Mouse (Mus musculus) E14TG2a.4 (cell line): ENCODE data around the gene Igsf21.

ENCODE experiments used
- H3K27me3 ChIP-seq: 2 replicates; pipeline ENCODE4 v1.6.1; 2014; ENCODE audit warnings: low read length, control low read depth; ENCODE audit not compliant: insufficient read depth
- H3K36me3 ChIP-seq: 2 replicates; pipeline ENCODE4 v1.6.1; 2014; ENCODE audit warnings: low read length, control low read depth; ENCODE audit not compliant: insufficient read depth
- H3K4me1 ChIP-seq: replicated peaks from 2 replicates; pipeline ENCODE4 v1.6.1; 2014; ENCODE audit warnings: low read depth, low read length, control low read depth
- H3K4me3 ChIP-seq: replicated peaks from 2 replicates; pipeline ENCODE4 v1.5.1; 2014; ENCODE audit warnings: mild to moderate bottlenecking, low read length
- H3K9me3 ChIP-seq: 2 replicates; pipeline ENCODE4 v1.6.1; 2014; ENCODE audit warnings: low read length, control low read depth
- CTCF ChIP-seq: conservative IDR thresholded peaks from 2 replicates; pipeline ENCODE4 v1.5.1; 2014; ENCODE audit warnings: low read length
- NANOG ChIP-seq: IDR thresholded peaks from 2 replicates; pipeline ENCODE4 v1.6.1; 2014; ENCODE audit warnings: borderline replicate concordance, low read length, mixed read lengths
- POU5F1 ChIP-seq: IDR thresholded peaks from 2 replicates; pipeline ENCODE4 v1.6.1; 2014; ENCODE audit warnings: low read length, borderline replicate concordance

Gene Igsf21

GRCm38 (mm10) chr4:140153711-140154114 is 92.9 kb downstream of the Igsf21 start:
- H3K27me3 ChIP-seq: no peaks in the 10 kb centered on the region
- H3K4me1 ChIP-seq: peaks cover 31% of the 10 kb centered on the region
- H3K36me3 ChIP-seq: peaks cover 16% of the 10 kb centered on the region
- no peak overlapping the region for H3K4me3 ChIP-seq
- TF ChIP-seq NANOG (no peak), POU5F1 (no peak), CTCF (no peak)
- no peaks in the 10 kb centered on the region for H3K9me3 ChIP-seq

- peaks cover 37% of the 10 kb centered on the region for H3K4me1 ChIP-seq
- no peaks in the 10 kb centered on the region for H3K27me3 ChIP-seq
- TF ChIP-seq NANOG (no peak), POU5F1 (no peak), CTCF (peak; percentile 99)
- H3K9me3 ChIP-seq: no peaks in the 10 kb centered on the region
- H3K4me3 ChIP-seq: no peak overlapping the region
- peaks cover 16% of the 10 kb centered on the region for H3K36me3 ChIP-seq
Measured at GRCm38 (mm10) chr4:140153101-140153500, 93.5 kb downstream of the Igsf21 start.

DNA sequence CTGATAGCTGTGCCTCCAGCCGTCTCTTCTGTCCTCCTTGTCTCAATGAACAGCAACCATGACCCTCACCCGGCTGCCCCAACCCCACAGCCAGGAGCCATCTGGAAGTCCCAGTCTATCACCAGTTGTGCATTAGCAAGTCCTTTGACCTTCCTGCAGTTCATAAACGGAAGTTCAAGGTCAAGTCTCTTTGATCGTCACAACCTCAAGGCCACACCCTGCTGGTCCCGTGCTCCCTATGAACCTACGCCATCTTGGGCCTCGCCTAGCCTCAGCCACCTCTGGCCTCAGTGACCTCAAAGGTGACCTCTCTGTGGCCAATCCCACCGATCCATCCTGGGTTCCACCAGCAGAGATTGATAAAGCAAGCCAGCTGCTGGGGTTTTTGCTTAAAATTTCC is 96.9 kb downstream of the Igsf21 start:
- H3K27me3 ChIP-seq: 0 out of 2 replicates have a peak, but pooled peaks cover 5% of the 10 kb centered on the region
- peaks cover 57% of the 10 kb centered on the region for H3K4me1 ChIP-seq
- H3K36me3 ChIP-seq: no peaks in the 10 kb centered on the region
- H3K9me3 ChIP-seq: no peaks in the 10 kb centered on the region
- H3K4me3 ChIP-seq: no peak overlapping the region
- no peak for TF ChIP-seq POU5F1
- no peak for TF ChIP-seq CTCF
- TF ChIP-seq NANOG: no peak

DNA sequence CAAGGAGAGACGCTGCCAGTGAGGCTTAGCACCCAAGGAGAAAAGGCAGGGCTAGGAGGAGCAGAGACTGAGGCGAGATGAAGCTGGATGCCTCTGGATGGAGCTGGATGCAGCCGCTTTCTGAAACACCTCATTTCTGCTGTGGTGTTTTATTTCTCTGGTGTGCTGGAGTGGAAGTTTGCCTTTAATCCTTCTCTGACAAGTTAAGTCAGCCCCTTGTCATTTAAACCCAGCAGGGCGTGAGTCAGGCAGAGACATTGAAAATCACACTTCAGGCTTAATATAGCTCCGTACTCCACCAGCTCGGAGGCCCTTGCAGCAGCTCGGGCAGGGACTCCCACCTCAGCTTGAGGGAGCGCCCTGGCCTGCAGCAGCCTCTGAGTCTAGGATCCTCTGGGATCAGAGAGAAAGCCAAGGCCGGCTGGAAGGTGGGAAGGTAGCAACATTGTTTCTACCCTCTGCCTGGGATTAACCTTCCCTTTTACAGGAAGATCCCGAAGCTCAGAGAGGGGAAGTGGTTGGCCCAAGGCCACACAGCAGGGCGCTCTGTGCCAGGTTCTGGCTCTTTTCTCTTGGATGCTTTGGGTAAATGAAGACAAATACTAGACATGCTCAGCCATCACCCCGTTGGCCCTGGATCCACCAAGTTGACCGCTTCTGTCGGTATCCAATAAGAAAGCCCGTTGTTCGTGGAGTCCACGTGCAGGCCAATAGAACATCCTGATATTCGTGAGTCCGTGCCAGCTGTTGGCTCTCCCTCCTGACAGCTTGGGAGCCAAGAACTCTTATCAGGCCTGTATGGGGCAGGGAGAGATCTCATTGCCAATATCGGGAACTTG is 98.5 kb downstream of the Igsf21 start:
- H3K27me3 ChIP-seq: 0 out of 2 replicates have a peak, but pooled peaks cover 5% of the 10 kb centered on the region
- H3K4me3 ChIP-seq: 0 out of 2 replicates have a peak overlapping the region, but pooled peaks have one; percentile 2
- peaks cover 3% of the 10 kb centered on the region for H3K9me3 ChIP-seq
- peaks cover 55% of the 10 kb centered on the region for H3K4me1 ChIP-seq
- H3K36me3 ChIP-seq: no peaks in the 10 kb centered on the region
- TF ChIP-seq POU5F1 (no peak), CTCF (no peak)

DNA sequence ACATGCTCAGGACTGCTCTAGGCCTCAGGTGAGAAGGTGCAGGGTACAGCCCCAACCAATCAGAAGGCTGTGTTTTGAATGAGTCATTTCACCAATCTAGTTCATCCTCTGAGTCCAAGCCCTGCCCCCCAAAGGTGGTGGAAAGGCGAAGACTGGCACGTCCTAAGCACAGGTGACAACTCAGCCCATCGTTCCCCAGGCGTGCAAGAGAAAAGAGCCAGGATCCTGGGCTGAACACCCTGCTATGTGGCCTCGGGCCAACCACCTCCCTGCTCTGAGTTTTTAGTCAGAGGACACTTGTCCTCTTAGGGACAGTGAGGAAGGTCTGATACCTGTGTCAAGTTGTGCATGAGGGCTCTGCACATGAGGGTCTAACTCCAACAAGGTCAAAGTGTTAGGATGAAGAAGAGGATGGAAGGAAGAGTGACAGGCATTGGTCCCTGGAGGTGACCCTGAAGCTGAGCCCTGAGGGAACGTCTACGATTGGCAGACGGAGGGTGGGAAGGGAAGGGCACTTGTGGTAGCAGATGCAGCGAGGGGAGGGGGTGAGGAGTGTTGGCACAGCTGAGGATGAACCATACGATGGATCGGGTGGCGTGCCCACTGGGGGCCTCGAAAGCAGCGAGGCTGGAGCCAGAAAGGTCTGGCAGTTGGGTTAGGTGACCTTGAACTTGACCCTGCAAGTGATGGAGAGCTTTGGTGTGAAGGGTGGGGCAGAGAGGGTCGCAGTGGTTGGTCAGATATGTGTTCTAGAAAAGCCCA is 99.3 kb downstream of the Igsf21 start:
- Histone ChIP-seq H3K36me3 (no peaks in the 10 kb centered on the region), H3K4me3 (no peak overlapping the region), H3K4me1 (peaks cover 57% of the 10 kb centered on the region), H3K9me3 (peaks cover 6% of the 10 kb centered on the region), H3K27me3 (0 out of 2 replicates have a peak, but pooled peaks cover 5% of the 10 kb centered on the region)
- no peak for TF ChIP-seq POU5F1
- no peak for TF ChIP-seq NANOG
- TF ChIP-seq CTCF: no peak

DNA sequence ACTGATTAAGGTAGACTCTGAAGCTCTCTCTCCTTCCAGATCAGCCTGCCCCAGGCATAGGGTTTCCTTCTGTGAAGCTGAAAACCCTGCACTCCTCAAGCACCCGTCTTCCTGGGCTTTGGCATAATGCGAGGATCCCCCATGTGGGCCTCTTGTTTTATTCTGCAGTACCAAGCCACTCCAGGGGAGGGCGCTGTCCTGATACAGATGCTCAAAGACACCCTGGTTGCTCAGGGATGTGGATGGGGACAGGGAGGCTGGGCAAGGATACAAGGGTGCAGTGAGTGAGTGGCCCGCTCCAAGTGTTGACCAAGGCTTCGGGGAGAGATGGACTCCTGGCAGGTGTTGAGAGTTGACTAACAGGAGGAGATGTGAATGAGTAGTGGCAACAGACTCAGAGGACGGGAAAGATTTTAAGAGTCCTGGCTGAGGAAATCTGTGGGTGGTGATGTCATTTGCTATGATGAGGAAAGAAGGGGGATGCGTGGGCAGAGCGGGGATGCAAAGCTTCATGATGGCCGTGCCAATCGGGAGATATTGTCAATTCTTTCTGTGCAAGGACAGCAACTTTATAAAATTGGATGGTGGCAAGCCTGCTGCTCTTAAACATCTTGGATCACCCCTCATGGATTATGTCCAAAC is 102.6 kb downstream of the Igsf21 start:
- 0 out of 2 replicates have a peak, but pooled peaks cover 5% of the 10 kb centered on the region for H3K27me3 ChIP-seq
- H3K4me1 ChIP-seq: peaks cover 73% of the 10 kb centered on the region
- H3K4me3 ChIP-seq: no peak overlapping the region
- no peaks in the 10 kb centered on the region for H3K36me3 ChIP-seq
- peaks cover 6% of the 10 kb centered on the region for H3K9me3 ChIP-seq
- TF ChIP-seq POU5F1: no peak
- TF ChIP-seq CTCF: peak; percentile 79
- no peak for TF ChIP-seq NANOG

- no peak overlapping the region for H3K4me3 ChIP-seq
- H3K9me3 ChIP-seq: peaks cover 6% of the 10 kb centered on the region
- H3K36me3 ChIP-seq: no peaks in the 10 kb centered on the region
- TF ChIP-seq CTCF: peak; percentile 61
- TF ChIP-seq POU5F1: no peak
- TF ChIP-seq NANOG: no peak
- peaks cover 73% of the 10 kb centered on the region for H3K4me1 ChIP-seq
- 0 out of 2 replicates have a peak, but pooled peaks cover 5% of the 10 kb centered on the region for H3K27me3 ChIP-seq
Measured at GRCm38 (mm10) chr4:140143178-140143577, 103.4 kb downstream of the Igsf21 start.

DNA sequence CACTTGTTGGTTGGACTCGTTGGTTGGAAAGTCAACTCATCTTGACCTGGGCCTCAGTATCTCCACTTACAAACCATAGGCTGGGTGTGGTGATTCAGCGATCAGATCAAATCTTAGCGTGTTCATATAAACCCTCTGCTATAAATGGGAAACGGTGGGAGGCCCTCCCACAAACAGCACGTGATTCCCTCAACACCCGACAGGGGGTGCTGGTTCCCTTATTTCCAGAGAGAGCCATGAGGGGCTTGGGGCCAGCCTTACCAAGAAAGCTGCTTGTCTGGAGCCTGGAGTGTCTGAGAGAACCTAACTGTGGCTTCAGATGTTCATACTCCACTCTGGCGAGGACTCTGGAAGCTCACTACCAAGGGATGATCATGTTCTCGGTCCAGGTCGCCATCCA is 106.1 kb downstream of the Igsf21 start:
- TF ChIP-seq CTCF (peak; percentile 85), NANOG (no peak)
- H3K4me1 ChIP-seq: peaks cover 60% of the 10 kb centered on the region
- no peaks in the 10 kb centered on the region for H3K27me3 ChIP-seq
- peaks cover 15% of the 10 kb centered on the region for H3K9me3 ChIP-seq
- 0 out of 2 replicates have a peak, but pooled peaks cover 3% of the 10 kb centered on the region for H3K36me3 ChIP-seq
- H3K4me3 ChIP-seq: peak overlapping the region; percentile 17; the same call in 1 of the 2 replicates
